Mouse (Mus musculus) heart, postnatal 10 days (tissue): ENCODE data around the gene Gpr157. TPM values are rescaled to one million over a fixed set of nuclear protein-coding genes. Genes with fewer than 3 reads are reported as not detected.
A peak's percentile ranks its signal among the peaks of the same experiment; 100 is the strongest.

Experiments used
- DNase-seq, 2 experiments: peaks; one replicate each; pipeline ENCODE4 v3.0.0; 2021
- intact Hi-C: fragments of 180-260 bp; cut with DNase I; formaldehyde crosslinking; loops from one replicate; pipeline ENCODE4 v1.15.1; 2025
- microRNA-seq, 2 experiments: library from miRNA; unstranded; fragments of <30 nt; microRNA quantifications; one replicate each; pipeline ENCODE4 v1.2.0; 2022
- total RNA-seq, 2 experiments: library from RNA; stranded (reverse); gene quantifications; 2 replicates each; pipeline ENCODE4 v1.2.3; 2021

The Gpr157 gene
- total RNA-seq, 2 experiments from 2014 or later, result 23.5 to 24.2 TPM

GRCm38 (mm10) chr4:150138084-150138543 lies 50.9 kb downstream of the Gpr157 start:
- intact Hi-C loops, result loop anchor here (5.0 kb wide), 1 partner anchor 79 kb away; no protein-coding TSS in a partner anchor
- peak; percentile 47 to 63 for DNase-seq

DNA sequence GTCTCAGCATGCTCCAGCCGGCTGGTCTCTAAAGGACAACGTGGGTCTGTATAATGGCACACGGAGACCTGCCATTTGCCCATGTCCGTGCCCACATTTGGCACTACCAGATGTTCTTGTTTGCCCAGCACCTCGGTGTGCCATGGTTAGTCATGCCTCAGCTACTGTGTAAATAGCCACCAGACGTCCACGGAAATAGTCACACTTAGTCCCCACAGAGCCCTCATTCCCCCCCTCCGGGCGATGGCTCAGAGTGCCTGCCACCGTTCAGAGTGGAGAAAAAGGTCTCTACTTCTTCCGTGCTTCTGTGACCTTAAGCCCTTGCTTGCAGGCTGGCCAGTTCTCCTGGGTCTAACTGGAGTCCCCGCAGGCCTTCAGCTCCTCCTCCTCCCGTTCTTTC lies 51.9 kb downstream of the Gpr157 start:
- intact Hi-C loops, result loop anchor here (5.0 kb wide), 1 partner anchor 78 kb away; no protein-coding TSS in a partner anchor

DNA sequence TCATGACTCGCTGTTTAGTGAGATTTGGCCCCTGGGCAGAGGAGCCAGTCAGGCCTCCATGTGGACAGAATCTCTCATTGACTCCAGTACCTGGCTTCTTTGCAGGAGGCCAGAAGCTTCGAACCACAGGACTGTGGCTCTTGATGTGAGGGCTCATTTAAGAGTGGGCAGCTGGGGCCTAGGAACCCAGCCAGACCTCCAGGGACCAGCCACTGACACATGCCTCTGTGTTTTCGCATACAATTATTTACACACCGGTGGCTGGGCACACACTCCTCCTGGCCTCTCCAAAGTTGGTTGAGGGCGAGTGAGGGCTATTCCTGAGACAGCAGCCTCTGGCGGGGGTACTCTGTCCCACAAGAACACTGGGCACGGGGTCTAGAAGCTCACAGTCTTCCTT lies 53.2 kb downstream of the Gpr157 start:
- intact Hi-C loops, result no loop called here
- DNase-seq, result no peak

More for the DNA sequence above, 51.9 kb downstream of the Gpr157 start:
- no peak for DNase-seq

DNA sequence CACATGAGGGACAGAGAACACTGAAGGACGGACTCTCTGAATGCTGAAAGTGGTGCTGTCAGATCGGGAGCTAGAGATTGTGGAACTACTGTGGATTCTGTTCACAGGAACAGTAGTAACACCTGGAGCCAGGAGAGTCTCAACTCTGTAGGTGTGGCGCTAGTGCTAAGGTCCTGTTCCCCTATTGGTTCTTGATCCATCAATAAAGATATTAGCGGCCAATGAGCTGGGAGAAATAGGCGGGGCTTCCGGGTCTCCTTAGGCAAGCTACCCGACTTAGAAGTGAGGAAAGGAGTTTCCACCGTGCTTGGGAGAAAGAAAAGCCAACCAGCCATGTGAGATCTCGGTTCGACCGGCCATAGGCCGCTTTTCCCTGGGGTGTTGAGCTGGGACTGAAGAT lies 57.1 kb downstream of the Gpr157 start:
- intact Hi-C loops, result no loop called here
- DNase-seq, result no peak

DNA sequence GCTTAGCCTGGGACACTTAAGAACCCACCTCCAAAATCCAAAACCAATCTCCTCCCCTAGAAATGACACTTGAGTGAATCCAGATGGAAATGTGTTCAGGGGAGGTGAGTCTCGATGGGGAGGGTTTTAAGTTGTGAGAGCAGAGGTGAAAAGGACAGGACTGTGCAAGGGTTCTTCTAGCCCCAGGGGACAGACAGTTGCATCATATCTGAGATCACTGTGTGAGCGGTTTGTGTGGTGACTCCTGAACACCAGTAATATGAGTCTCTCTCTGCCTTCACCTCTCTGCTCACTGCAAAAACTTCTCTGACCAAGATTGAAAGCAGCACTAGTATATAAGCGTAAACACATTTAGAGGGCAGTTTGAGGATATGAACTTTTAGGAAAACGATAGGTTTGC lies 59.1 kb downstream of the Gpr157 start:
- DNase-seq, result no peak
- intact Hi-C loops, result no loop called here

- intact Hi-C loops, result no loop called here
- no peak for DNase-seq
Measured at GRCm38 (mm10) chr4:150151045-150151444, 63.9 kb downstream of the Gpr157 start.

DNA sequence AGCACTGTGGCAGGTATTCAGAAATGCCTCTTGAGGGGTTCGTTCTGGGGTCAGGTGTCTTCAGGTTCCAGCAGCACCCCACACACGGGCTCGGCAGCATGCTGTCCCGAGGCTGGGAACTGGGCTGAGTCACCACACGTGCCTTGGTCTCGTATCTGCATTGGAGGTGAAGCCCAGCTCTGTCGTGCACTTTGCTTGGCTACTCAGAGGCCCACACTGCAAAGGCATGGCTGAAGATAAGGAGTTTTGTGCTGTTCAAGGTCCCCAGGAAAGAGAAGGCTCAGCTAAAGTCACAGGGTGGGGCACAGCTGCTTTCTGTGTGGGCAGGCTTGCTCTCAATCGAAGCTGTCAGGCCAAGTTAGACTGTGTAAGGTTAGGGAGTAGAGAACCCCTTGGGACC lies 65.3 kb downstream of the Gpr157 start:
- no peak for DNase-seq
- intact Hi-C loops, result no loop called here

DNA sequence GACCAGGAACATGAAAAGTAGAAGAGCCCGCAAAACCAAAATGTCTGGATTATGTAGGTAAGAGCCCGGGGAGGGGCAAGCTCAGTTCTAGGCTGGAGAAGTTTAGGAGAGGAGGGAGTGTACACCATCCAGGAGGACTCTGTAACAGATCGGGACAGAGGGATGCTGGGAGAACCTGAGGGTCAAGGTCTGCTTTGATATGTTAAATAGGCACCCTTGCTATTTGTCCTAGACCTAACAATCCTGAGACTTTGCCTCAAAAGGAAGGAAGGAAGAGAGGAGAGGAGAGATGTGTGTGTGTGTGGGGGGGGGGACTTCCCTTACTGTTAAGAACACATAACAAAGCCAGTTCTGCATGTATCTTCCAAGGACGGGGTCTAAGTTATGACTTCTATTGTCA lies 68.1 kb downstream of the Gpr157 start:
- intact Hi-C loops, result no loop called here
- no peak for DNase-seq

Small RNAs within 50 kb of the gene (microRNA-seq; reads per million reads assigned to microRNA genes)
- gene Mir34a, result 1,243 to 3,870 reads per million in 2 experiments

Other genes starting within 250 kb of the Gpr157 start
- 10 to 100 TPM; 34.3 to 56.2 TPM for gene Spsb1, start 132.3 kb upstream of the Gpr157 start, total RNA-seq
- 10 to 100 TPM; 41.9 to 45.6 TPM for gene H6pd, start 78.3 kb upstream of the Gpr157 start, total RNA-seq
- gene Slc2a5, start 31.9 kb downstream of the Gpr157 start, total RNA-seq, result under 1 TPM in 1 of 2 experiments, not detected in 1; 0.25 TPM
- gene Slc2a7, start 61.6 kb downstream of the Gpr157 start, total RNA-seq, result not detected
- gene Car6, start 114.0 kb downstream of the Gpr157 start, total RNA-seq, result not detected
- gene Eno1, start 149.4 kb downstream of the Gpr157 start, total RNA-seq, result 100 to 1,000 TPM; 231 to 243 TPM
- 10 to 100 TPM; 62.1 to 68.0 TPM for gene Rere, start 194.3 kb downstream of the Gpr157 start, total RNA-seq